Mouse (Mus musculus) gastrocnemius, adult 2 months (tissue): ENCODE measurements at regions not wholly inside any gene's neighbourhood (a gene's known extent, or its start where the extent isn't known, plus 50 kb on each side); places are given as distances from the start of the nearest gene placed in this dataset.

Experiments used
- DNase-seq: peaks from one replicate; pipeline ENCODE4 v3.0.0; 2022
- H3K27ac ChIP-seq: fragments of 200-600 bp; 2 replicates; pipeline ENCODE4 v1.8.1; 2022; ENCODE audit warnings: mild to moderate bottlenecking
- H3K4me3 ChIP-seq: fragments of 200-600 bp; 2 replicates; pipeline ENCODE4 v1.8.1; 2022; ENCODE audit warnings: mild to moderate bottlenecking, moderate library complexity
- CTCF ChIP-seq: fragments of 200-600 bp; IDR thresholded peaks from 2 replicates; pipeline ENCODE4 v1.8.1; 2022; ENCODE audit warnings: antibody characterized with exemption, mild to moderate bottlenecking, moderate library complexity
- intact Hi-C: fragments of 180-260 bp; cut with DNase I; formaldehyde crosslinking; loops from one replicate; pipeline ENCODE4 v1.15.1; 2025

- H3K27ac ChIP-seq = no peak overlapping the region
- no peak overlapping the region for H3K4me3 ChIP-seq
- intact Hi-C loops = no loop called here
- no peak for DNase-seq
- TF ChIP-seq CTCF = no peak
Observed at GRCm38 (mm10) chr6:49523184-49523583, 127.8 kb downstream of the Stk31 start.

GRCm38 (mm10) chr6:49523696-49524095, 128.3 kb downstream of the Stk31 start:
- intact Hi-C loops = no loop called here
- H3K4me3 ChIP-seq = no peak overlapping the region
- H3K27ac ChIP-seq = no peak overlapping the region
- DNase-seq = no peak
- TF ChIP-seq CTCF = no peak

- intact Hi-C loops = no loop called here
- TF ChIP-seq CTCF = no peak
- DNase-seq = no peak
- H3K4me3 ChIP-seq = no peak overlapping the region
- H3K27ac ChIP-seq = no peak overlapping the region
Observed at GRCm38 (mm10) chr6:49533956-49534355, 138.6 kb downstream of the Stk31 start.

DNA sequence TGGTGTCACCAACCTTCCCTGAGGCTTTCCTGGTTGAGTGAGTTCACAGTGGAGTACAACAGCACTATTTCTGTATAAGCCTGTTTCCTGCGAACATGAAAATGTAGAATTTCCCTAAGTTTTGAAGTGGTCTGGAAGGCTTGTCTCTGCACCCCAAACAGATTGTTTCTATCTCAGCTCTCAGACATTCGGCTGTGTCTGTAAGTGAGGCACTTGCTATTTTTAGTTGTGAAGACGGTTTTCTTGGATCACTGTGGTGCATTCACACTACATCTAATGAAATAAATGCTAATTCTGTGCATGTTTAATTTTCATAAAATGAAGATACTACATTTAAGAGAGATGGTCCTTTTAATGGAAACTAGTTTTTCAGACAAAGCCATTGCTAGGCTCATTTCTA, 139.1 kb downstream of the Stk31 start:
- TF ChIP-seq CTCF = no peak
- intact Hi-C loops = no loop called here
- no peak for DNase-seq
- no peak overlapping the region for H3K27ac ChIP-seq
- H3K4me3 ChIP-seq = no peak overlapping the region

DNA sequence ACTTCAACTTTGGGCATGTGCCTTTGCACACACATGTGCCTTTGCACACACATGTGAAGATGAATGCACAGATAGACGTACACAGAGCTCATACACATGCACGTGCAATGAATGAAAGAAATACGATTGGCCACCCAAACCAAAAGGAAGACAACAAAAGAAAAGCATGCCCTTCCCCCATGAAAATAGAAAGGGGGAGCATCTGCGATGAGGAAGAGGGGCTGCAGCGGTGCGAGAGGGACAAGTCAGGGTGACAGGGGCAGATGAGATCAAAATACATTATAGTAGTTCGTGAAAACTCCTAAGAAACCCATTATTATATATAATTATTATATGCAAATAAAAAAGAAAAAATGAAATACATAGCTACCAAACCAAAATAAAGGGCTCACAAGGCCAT, 149.5 kb downstream of the Stk31 start:
- no peak for TF ChIP-seq CTCF
- no peak overlapping the region for H3K27ac ChIP-seq
- intact Hi-C loops = no loop called here
- no peak overlapping the region for H3K4me3 ChIP-seq
- no peak for DNase-seq

DNA sequence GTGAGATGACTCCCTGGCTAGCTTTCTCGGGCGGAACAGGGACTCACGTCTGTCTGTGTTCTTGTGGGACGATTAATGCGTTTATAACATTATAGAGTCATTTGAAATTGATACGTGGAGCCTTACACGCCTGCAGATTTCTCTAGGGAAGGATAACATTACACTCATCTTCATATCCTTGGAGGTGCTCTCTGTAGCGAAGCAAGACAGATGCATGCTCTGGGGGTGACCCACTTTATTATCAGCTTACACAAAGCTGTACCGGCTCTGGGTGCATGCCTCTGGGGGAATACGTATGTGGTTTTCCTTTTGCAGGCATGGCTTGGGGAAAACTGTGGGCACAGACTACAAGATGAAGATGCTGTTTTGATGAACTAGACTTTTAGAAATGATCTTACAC, 159.7 kb downstream of the Stk31 start:
- H3K27ac ChIP-seq = no peak overlapping the region
- intact Hi-C loops = no loop called here
- no peak for TF ChIP-seq CTCF
- H3K4me3 ChIP-seq = no peak overlapping the region
- DNase-seq = no peak

DNA sequence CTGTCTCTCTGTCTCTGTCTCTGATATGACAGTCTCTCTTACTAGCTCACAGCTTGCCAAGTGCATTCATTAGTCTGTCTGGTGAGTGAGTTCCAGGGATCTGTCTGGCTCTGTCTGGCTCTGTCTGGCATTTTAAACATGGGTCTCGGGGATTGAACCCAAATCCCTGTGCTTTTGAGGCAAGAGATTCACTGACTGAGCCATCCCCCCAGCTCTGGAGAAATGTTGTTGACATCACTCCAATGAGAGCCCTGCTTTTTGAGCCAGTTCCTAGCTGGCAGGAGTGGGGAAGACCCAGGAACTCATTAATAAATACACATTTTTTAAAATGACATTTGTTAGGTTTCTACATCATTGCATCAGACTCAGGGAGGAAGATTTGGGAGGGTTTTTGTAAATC, 163.1 kb downstream of the Stk31 start:
- intact Hi-C loops = no loop called here
- Histone ChIP-seq H3K27ac (no peak overlapping the region), H3K4me3 (no peak overlapping the region)
- no peak for TF ChIP-seq CTCF
- no peak for DNase-seq

GRCm38 (mm10) chr6:49559112-49559511, 163.7 kb downstream of the Stk31 start:
- DNase-seq = no peak
- TF ChIP-seq CTCF = no peak
- no peak overlapping the region for H3K27ac ChIP-seq
- intact Hi-C loops = no loop called here
- H3K4me3 ChIP-seq = no peak overlapping the region

DNA sequence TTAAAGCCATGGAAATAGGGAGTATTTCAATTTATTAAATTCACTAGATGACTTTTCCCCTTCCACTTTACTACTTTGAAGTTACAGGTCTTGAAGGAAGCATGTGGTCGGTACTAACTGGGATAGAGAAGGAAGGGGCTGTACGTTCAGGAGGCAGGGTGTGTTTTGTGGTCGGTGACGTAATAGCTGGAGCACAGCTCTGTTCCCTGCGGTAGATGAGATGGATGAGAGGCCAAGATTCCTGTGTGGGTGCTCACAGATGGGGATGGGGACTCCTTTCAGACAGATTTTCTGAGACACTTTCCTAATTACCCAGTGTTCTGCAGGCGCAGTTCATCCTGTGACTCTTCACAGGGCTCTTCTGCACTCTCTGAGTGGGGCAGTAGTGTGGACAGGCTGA, 182.9 kb downstream of the Stk31 start:
- Histone ChIP-seq H3K27ac (no peak overlapping the region), H3K4me3 (no peak overlapping the region)
- TF ChIP-seq CTCF = no peak
- DNase-seq = no peak
- intact Hi-C loops = no loop called here

- TF ChIP-seq CTCF = no peak
- Histone ChIP-seq H3K4me3 (no peak overlapping the region), H3K27ac (no peak overlapping the region)
- DNase-seq = no peak
- intact Hi-C loops = no loop called here
Observed at GRCm38 (mm10) chr6:49579691-49580090, 184.3 kb downstream of the Stk31 start.

- Histone ChIP-seq H3K27ac (no peak overlapping the region), H3K4me3 (no peak overlapping the region)
- intact Hi-C loops = no loop called here
- DNase-seq = no peak
- TF ChIP-seq CTCF = no peak
Observed at GRCm38 (mm10) chr6:49582040-49582707, 186.8 kb downstream of the Stk31 start.

DNA sequence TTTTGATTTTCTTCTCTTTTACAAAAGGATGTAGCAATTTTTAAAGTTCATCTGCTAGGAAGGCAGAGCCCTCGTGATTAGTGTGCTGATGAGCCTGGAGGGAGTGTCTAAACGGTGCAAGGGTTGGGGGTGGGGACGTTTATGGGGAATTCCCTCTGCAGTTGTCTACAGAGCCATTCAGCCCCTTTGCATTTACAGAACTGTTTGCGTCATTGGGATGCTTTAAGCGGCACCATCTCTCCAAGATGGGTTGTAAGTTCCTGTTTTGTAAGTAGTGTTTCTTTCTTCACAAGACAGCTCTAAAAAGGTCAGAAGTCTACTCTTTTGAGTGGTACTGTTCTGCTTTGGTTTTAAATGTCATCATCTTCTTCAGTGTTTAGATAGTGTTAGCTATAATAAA, 191.1 kb downstream of the Stk31 start:
- Histone ChIP-seq H3K4me3 (no peak overlapping the region), H3K27ac (no peak overlapping the region)
- DNase-seq = no peak
- intact Hi-C loops = no loop called here
- no peak for TF ChIP-seq CTCF

DNA sequence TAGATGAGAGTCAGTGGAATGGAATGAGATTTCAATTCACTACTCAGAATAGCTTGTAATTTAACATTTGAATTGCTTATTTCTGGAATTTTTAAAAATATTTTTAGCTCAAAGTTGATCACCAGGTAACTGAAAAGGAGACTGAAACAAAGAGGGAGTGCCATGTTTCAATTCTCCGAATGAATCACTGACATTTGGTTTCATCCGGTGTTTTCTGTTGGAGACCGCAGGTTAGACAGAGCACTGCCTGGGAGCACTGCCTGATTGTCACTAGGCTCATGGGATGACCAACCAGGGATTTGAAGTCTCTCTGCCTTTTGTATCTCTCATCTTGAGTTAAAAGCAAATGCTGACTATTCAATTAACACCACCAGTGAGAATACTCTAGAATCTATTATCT, 193.3 kb downstream of the Stk31 start:
- DNase-seq = no peak
- TF ChIP-seq CTCF = no peak
- Histone ChIP-seq H3K4me3 (no peak overlapping the region), H3K27ac (no peak overlapping the region)
- intact Hi-C loops = no loop called here

- Histone ChIP-seq H3K27ac (no peak overlapping the region), H3K4me3 (no peak overlapping the region)
- intact Hi-C loops = no loop called here
- TF ChIP-seq CTCF = no peak
- no peak for DNase-seq
Observed at GRCm38 (mm10) chr6:49590927-49591631, 195.7 kb downstream of the Stk31 start.
